Mouse (Mus musculus): Measurements from ENCODE around the gene Chka. TPM values are rescaled to one million over a fixed set of nuclear protein-coding genes. Genes with fewer than 3 reads are reported as not detected.

Chka gene
- polyA plus RNA-seq, 1 experiment from 2014 or later = 57.8 TPM

GRCm38 (mm10) chr19:3942986-3943735 lies 91.6 kb downstream of the Chka start:
- H3K36me3 ChIP-seq (ENCODE audit: control insufficient read depth, insufficient read depth, low read length) = no peaks in the 10 kb centered on the region
- ATAC-seq = peak; percentile 84
- H3K4me1 ChIP-seq (ENCODE audit: control insufficient read depth, insufficient read depth, low read length) = peaks cover 9% of the 10 kb centered on the region; the same call in 1 of the 2 replicates
- H3K9me3 ChIP-seq (ENCODE audit: control insufficient read depth, low read length) = no peaks in the 10 kb centered on the region
- H3K4me3 ChIP-seq (ENCODE audit: low read length) = peak overlapping the region; percentile 23
- no peak overlapping the region for H3K27ac ChIP-seq (ENCODE audit: low read length)
- WGBS = 21% methylated on average over 27 of the region's 27 CpGs
- peak overlapping the region; percentile 44 for H3K4me2 ChIP-seq (ENCODE audit: low read depth, low read length)
- no peak overlapping the region for H3K9ac ChIP-seq (ENCODE audit: low read depth, low read length)
- H3K27me3 ChIP-seq (replicated peaks; ENCODE audit: control insufficient read depth, insufficient read depth, low read length) = no peaks in the 10 kb centered on the region

Other genes with a start within 250 kb of the Chka start
- gene Lrp5, start 165.2 kb upstream of the Chka start, polyA plus RNA-seq (2015; fragmentation: Nextera tagmentation; extraction: Ambion mirVana) = 4.2 and 4.4 TPM in 2 replicates
- gene 1810055G02Rik, start 143.5 kb upstream of the Chka start, polyA plus RNA-seq (2015; fragmentation: Nextera tagmentation; extraction: Ambion mirVana) = 53.8 and 65.6 TPM in 2 replicates
- 16.5 and 17.7 TPM in 2 replicates for gene Kmt5b, start 84.4 kb upstream of the Chka start, polyA plus RNA-seq (2015; fragmentation: Nextera tagmentation; extraction: Ambion mirVana)
- 73.3 and 84.5 TPM in 2 replicates for gene Tcirg1, start 55.4 kb downstream of the Chka start, polyA plus RNA-seq (2015; fragmentation: Nextera tagmentation; extraction: Ambion mirVana)
- 412 and 424 TPM in 2 replicates for gene Ndufs8, start 61.0 kb downstream of the Chka start, polyA plus RNA-seq (2015; fragmentation: Nextera tagmentation; extraction: Ambion mirVana)
- 4.2 TPM in 2 replicates for gene Aldh3b1, start 78.0 kb downstream of the Chka start, polyA plus RNA-seq (2015; fragmentation: Nextera tagmentation; extraction: Ambion mirVana)
- 27.0 and 29.8 TPM in 2 replicates for gene Unc93b1, start 83.4 kb downstream of the Chka start, polyA plus RNA-seq (2015; fragmentation: Nextera tagmentation; extraction: Ambion mirVana)
- not detected in 2 replicates for gene Aldh3b3, start 106.9 kb downstream of the Chka start, polyA plus RNA-seq (2015; fragmentation: Nextera tagmentation; extraction: Ambion mirVana)
- gene Aldh3b2, start 120.6 kb downstream of the Chka start, polyA plus RNA-seq (2015; fragmentation: Nextera tagmentation; extraction: Ambion mirVana) = 0.61 and 1.2 TPM in 2 replicates
- gene Acy3, start 134.8 kb downstream of the Chka start, polyA plus RNA-seq (2015; fragmentation: Nextera tagmentation; extraction: Ambion mirVana) = 16.9 and 20.1 TPM in 2 replicates
- 0.73 and 0.83 TPM in 2 replicates for gene Tbx10, start 141.0 kb downstream of the Chka start, polyA plus RNA-seq (2015; fragmentation: Nextera tagmentation; extraction: Ambion mirVana)
- gene Nudt8, start 148.8 kb downstream of the Chka start, polyA plus RNA-seq (2015; fragmentation: Nextera tagmentation; extraction: Ambion mirVana) = 40.9 and 41.0 TPM in 2 replicates
- 2.0 and 2.4 TPM in 2 replicates for gene Gm49405, start 148.9 kb downstream of the Chka start, polyA plus RNA-seq (2015; fragmentation: Nextera tagmentation; extraction: Ambion mirVana)
- 2.4 and 3.4 TPM in 2 replicates for gene Doc2g, start 151.5 kb downstream of the Chka start, polyA plus RNA-seq (2015; fragmentation: Nextera tagmentation; extraction: Ambion mirVana)
- 299 and 309 TPM in 2 replicates for gene Ndufv1, start 161.0 kb downstream of the Chka start, polyA plus RNA-seq (2015; fragmentation: Nextera tagmentation; extraction: Ambion mirVana)
- gene Gstp1, start 186.2 kb downstream of the Chka start, polyA plus RNA-seq (2015; fragmentation: Nextera tagmentation; extraction: Ambion mirVana) = 1,107 and 1,114 TPM in 2 replicates
- gene Gstp2, start 194.2 kb downstream of the Chka start, polyA plus RNA-seq (2015; fragmentation: Nextera tagmentation; extraction: Ambion mirVana) = 33.6 and 65.0 TPM in 2 replicates
- 15.1 and 18.1 TPM in 2 replicates for gene Gstp3, start 207.8 kb downstream of the Chka start, polyA plus RNA-seq (2015; fragmentation: Nextera tagmentation; extraction: Ambion mirVana)
- 2.1 and 3.1 TPM in 2 replicates for gene Cabp2, start 229.8 kb downstream of the Chka start, polyA plus RNA-seq (2015; fragmentation: Nextera tagmentation; extraction: Ambion mirVana)
- 159 TPM in 2 replicates for gene Cdk2ap2, start 245.4 kb downstream of the Chka start, polyA plus RNA-seq (2015; fragmentation: Nextera tagmentation; extraction: Ambion mirVana)
- gene Pitpnm1, start 248.2 kb downstream of the Chka start, polyA plus RNA-seq (2015; fragmentation: Nextera tagmentation; extraction: Ambion mirVana) = 17.5 and 19.7 TPM in 2 replicates

Measured in intestine, embryonic 16.5 days (tissue).